Mouse (Mus musculus) kidney, adult 2 months (tissue): ENCODE data around the gene Atf3.

Experiments
- CTCF ChIP-seq: fragments of 200-500 bp; conservative IDR thresholded peaks from 2 replicates; pipeline ENCODE4 v1.5.1; 2011; ENCODE audit warnings: low read depth, mild to moderate bottlenecking, control low read depth, low read length, moderate library complexity, mixed read lengths; ENCODE audit not compliant: insufficient read depth, insufficient read length
- POLR2A ChIP-seq: fragments of 200-500 bp; IDR thresholded peaks from one replicate; pipeline ENCODE4 v1.6.1; 2011; ENCODE audit warnings: low read depth, low read length, control low read depth

- no peak for TF ChIP-seq CTCF
- no peak for TF ChIP-seq POLR2A
These were observed 14.3 kb downstream of the Atf3 start for GRCm38 (mm10) chr1:191203496-191203895.
